Mouse (Mus musculus): ENCODE data around the gene Hfm1. TPM values are rescaled to one million over a fixed set of nuclear protein-coding genes. Genes with fewer than 3 reads are reported as not detected.

The Hfm1 gene
- polyA plus RNA-seq, 1 experiment from 2014 or later, result 5.0 TPM

GRCm38 (mm10) chr5:106948683-106949082 is 22.6 kb upstream of the Hfm1 start:
- H3K4me1 ChIP-seq (ENCODE audit: control insufficient read depth, insufficient read depth, low read depth, low read length), result no peaks in the 10 kb centered on the region
- WGBS, result 88% methylated on average over 6 of the region's 6 CpGs
- H3K9ac ChIP-seq (ENCODE audit: low read depth, low read length), result no peak overlapping the region
- H3K4me2 ChIP-seq (ENCODE audit: low read length), result no peak overlapping the region
- H3K9me3 ChIP-seq (ENCODE audit: control insufficient read depth, low read length), result no peaks in the 10 kb centered on the region
- no peak overlapping the region for H3K27ac ChIP-seq (ENCODE audit: low read depth, low read length)
- ATAC-seq, result no peak
- H3K27me3 ChIP-seq (replicated peaks; ENCODE audit: control insufficient read depth, insufficient read depth, low read length), result no peaks in the 10 kb centered on the region
- H3K36me3 ChIP-seq (ENCODE audit: control insufficient read depth, insufficient read depth, low read length), result no peaks in the 10 kb centered on the region
- no peak overlapping the region for H3K4me3 ChIP-seq (ENCODE audit: low read length)

DNA sequence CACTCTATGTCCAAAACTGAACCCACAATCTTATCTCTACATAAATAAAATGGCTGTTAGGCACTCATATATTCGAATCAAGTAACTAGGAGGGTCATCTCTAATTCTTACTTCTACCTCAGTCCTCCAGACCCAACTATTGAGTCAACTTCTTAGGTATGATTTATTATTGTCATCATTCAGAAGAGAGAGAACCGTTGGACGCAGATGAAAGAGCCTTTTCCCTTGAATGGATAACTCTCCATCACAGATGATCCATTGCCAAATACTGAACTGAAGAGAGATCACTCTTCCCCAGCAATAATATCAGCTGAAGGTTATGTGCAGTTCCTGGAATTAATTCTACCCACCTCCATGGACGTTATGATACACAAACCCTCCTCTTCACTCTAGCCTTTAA is 20.2 kb upstream of the Hfm1 start:
- no peak overlapping the region for H3K4me2 ChIP-seq (ENCODE audit: low read length)
- H3K9ac ChIP-seq (ENCODE audit: low read depth, low read length), result no peak overlapping the region
- H3K9me3 ChIP-seq (ENCODE audit: control insufficient read depth, low read length), result no peaks in the 10 kb centered on the region
- ATAC-seq, result no peak
- WGBS, result 83% methylated on average over 4 of the region's 4 CpGs
- no peaks in the 10 kb centered on the region for H3K27me3 ChIP-seq (replicated peaks; ENCODE audit: control insufficient read depth, insufficient read depth, low read length)
- no peaks in the 10 kb centered on the region for H3K4me1 ChIP-seq (ENCODE audit: control insufficient read depth, insufficient read depth, low read depth, low read length)
- no peak overlapping the region for H3K4me3 ChIP-seq (ENCODE audit: low read length)
- H3K36me3 ChIP-seq (ENCODE audit: control insufficient read depth, insufficient read depth, low read length), result no peaks in the 10 kb centered on the region
- H3K27ac ChIP-seq (ENCODE audit: low read depth, low read length), result no peak overlapping the region

GRCm38 (mm10) chr5:106927996-106928395 is 1.9 kb upstream of the Hfm1 start:
- Histone ChIP-seq H3K4me2 (ENCODE audit: low read length) (no peak overlapping the region), H3K4me3 (ENCODE audit: low read length) (no peak overlapping the region), H3K9ac (ENCODE audit: low read depth, low read length) (no peak overlapping the region), H3K36me3 (ENCODE audit: control insufficient read depth, insufficient read depth, low read length) (no peaks in the 10 kb centered on the region), H3K27ac (ENCODE audit: low read depth, low read length) (no peak overlapping the region), H3K9me3 (ENCODE audit: control insufficient read depth, low read length) (no peaks in the 10 kb centered on the region), H3K4me1 (ENCODE audit: control insufficient read depth, insufficient read depth, low read depth, low read length) (no peaks in the 10 kb centered on the region), H3K27me3 (replicated peaks; ENCODE audit: control insufficient read depth, insufficient read depth, low read length) (no peaks in the 10 kb centered on the region)
- ATAC-seq, result no peak
- WGBS, result 85% methylated on average over 4 of the region's 4 CpGs

GRCm38 (mm10) chr5:106926369-106926686 is 207 bp upstream of the Hfm1 start:
- Histone ChIP-seq H3K4me1 (ENCODE audit: control insufficient read depth, insufficient read depth, low read depth, low read length) (no peaks in the 10 kb centered on the region), H3K27ac (ENCODE audit: low read depth, low read length) (peak overlapping the region; percentile 80), H3K9ac (ENCODE audit: low read depth, low read length) (peak overlapping the region; percentile 73), H3K4me2 (ENCODE audit: low read length) (peak overlapping the region; percentile 61), H3K9me3 (ENCODE audit: control insufficient read depth, low read length) (no peaks in the 10 kb centered on the region), H3K4me3 (ENCODE audit: low read length) (peak overlapping the region; percentile 56), H3K27me3 (replicated peaks; ENCODE audit: control insufficient read depth, insufficient read depth, low read length) (no peaks in the 10 kb centered on the region), H3K36me3 (ENCODE audit: control insufficient read depth, insufficient read depth, low read length) (no peaks in the 10 kb centered on the region)
- 20% methylated on average over 4 of the region's 4 CpGs for WGBS
- no peak for ATAC-seq

GRCm38 (mm10) chr5:106919315-106919714 is 6.8 kb downstream of the Hfm1 start:
- no peak overlapping the region for H3K9ac ChIP-seq (ENCODE audit: low read depth, low read length)
- no peaks in the 10 kb centered on the region for H3K36me3 ChIP-seq (ENCODE audit: control insufficient read depth, insufficient read depth, low read length)
- H3K4me2 ChIP-seq (ENCODE audit: low read length), result no peak overlapping the region
- no peak overlapping the region for H3K4me3 ChIP-seq (ENCODE audit: low read length)
- no peaks in the 10 kb centered on the region for H3K27me3 ChIP-seq (replicated peaks; ENCODE audit: control insufficient read depth, insufficient read depth, low read length)
- H3K4me1 ChIP-seq (ENCODE audit: control insufficient read depth, insufficient read depth, low read depth, low read length), result no peaks in the 10 kb centered on the region
- no peaks in the 10 kb centered on the region for H3K9me3 ChIP-seq (ENCODE audit: control insufficient read depth, low read length)
- H3K27ac ChIP-seq (ENCODE audit: low read depth, low read length), result no peak overlapping the region
- no peak for ATAC-seq

- Histone ChIP-seq H3K9ac (ENCODE audit: low read depth, low read length) (no peak overlapping the region), H3K27ac (ENCODE audit: low read depth, low read length) (no peak overlapping the region), H3K9me3 (ENCODE audit: control insufficient read depth, low read length) (no peaks in the 10 kb centered on the region), H3K4me2 (ENCODE audit: low read length) (no peak overlapping the region), H3K4me3 (ENCODE audit: low read length) (no peak overlapping the region), H3K4me1 (ENCODE audit: control insufficient read depth, insufficient read depth, low read depth, low read length) (no peaks in the 10 kb centered on the region), H3K36me3 (ENCODE audit: control insufficient read depth, insufficient read depth, low read length) (no peaks in the 10 kb centered on the region), H3K27me3 (replicated peaks; ENCODE audit: control insufficient read depth, insufficient read depth, low read length) (no peaks in the 10 kb centered on the region)
- ATAC-seq, result no peak
- WGBS, result 62% methylated on average over 2 of the region's 2 CpGs
Measured at GRCm38 (mm10) chr5:106896879-106897278, 29.2 kb downstream of the Hfm1 start.

DNA sequence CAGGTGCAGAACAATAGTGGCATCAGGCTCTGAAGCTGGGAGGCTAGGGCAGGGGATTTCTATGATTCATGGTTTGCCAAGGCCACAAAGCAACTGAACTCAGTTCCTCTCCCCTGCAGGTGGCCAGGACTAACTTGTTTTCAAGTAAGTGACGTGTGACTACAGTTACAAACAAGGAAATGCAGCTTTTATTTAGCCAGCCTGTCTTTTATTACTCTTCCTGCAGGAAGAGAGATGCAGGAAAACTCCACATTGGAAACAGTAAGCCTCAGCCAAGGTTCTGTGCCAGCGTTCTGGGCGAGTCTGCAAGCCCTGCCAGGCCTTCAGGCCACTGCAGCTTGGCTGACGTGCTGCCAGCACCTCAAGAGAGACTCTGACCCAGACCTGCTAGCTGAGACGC is 34.3 kb downstream of the Hfm1 start:
- no peak overlapping the region for H3K27ac ChIP-seq (ENCODE audit: low read depth, low read length)
- no peak overlapping the region for H3K4me2 ChIP-seq (ENCODE audit: low read length)
- H3K9me3 ChIP-seq (ENCODE audit: control insufficient read depth, low read length), result no peaks in the 10 kb centered on the region
- no peaks in the 10 kb centered on the region for H3K4me1 ChIP-seq (ENCODE audit: control insufficient read depth, insufficient read depth, low read depth, low read length)
- ATAC-seq, result no peak
- H3K27me3 ChIP-seq (replicated peaks; ENCODE audit: control insufficient read depth, insufficient read depth, low read length), result no peaks in the 10 kb centered on the region
- no peak overlapping the region for H3K4me3 ChIP-seq (ENCODE audit: low read length)
- no peaks in the 10 kb centered on the region for H3K36me3 ChIP-seq (ENCODE audit: control insufficient read depth, insufficient read depth, low read length)
- 16% methylated on average over 5 of the region's 5 CpGs for WGBS
- no peak overlapping the region for H3K9ac ChIP-seq (ENCODE audit: low read depth, low read length)

GRCm38 (mm10) chr5:106887303-106888071 is 38.6 kb downstream of the Hfm1 start:
- no peak overlapping the region for H3K9ac ChIP-seq (ENCODE audit: low read depth, low read length)
- no peak for ATAC-seq
- H3K9me3 ChIP-seq (ENCODE audit: control insufficient read depth, low read length), result no peaks in the 10 kb centered on the region
- H3K4me2 ChIP-seq (ENCODE audit: low read length), result no peak overlapping the region
- H3K27ac ChIP-seq (ENCODE audit: low read depth, low read length), result no peak overlapping the region
- 69% methylated on average over 1 of the region's 1 CpGs for WGBS
- H3K4me3 ChIP-seq (ENCODE audit: low read length), result no peak overlapping the region
- no peaks in the 10 kb centered on the region for H3K4me1 ChIP-seq (ENCODE audit: control insufficient read depth, insufficient read depth, low read depth, low read length)
- H3K36me3 ChIP-seq (ENCODE audit: control insufficient read depth, insufficient read depth, low read length), result no peaks in the 10 kb centered on the region
- H3K27me3 ChIP-seq (replicated peaks; ENCODE audit: control insufficient read depth, insufficient read depth, low read length), result no peaks in the 10 kb centered on the region

DNA sequence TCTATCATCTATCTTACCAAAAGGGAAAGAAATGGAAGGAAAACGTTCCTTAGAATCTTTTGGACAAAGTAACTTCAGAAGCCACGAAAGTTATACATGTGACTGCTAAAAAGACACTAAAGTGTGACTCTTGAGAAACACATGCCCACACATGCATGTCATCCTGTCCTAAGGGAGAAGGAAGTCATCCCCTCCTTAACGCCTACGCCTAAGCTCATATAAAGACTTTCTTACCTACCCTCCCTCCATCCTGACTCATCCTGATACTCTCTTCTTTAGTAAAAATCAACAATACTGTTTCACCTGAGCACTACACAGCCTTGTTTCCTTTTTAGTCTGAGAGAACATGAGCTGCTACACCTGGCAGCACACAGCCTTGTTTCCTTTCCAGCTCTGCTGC is 40.6 kb downstream of the Hfm1 start:
- Histone ChIP-seq H3K27ac (ENCODE audit: low read depth, low read length) (no peak overlapping the region), H3K27me3 (replicated peaks; ENCODE audit: control insufficient read depth, insufficient read depth, low read length) (no peaks in the 10 kb centered on the region), H3K4me2 (ENCODE audit: low read length) (no peak overlapping the region), H3K9ac (ENCODE audit: low read depth, low read length) (no peak overlapping the region), H3K4me3 (ENCODE audit: low read length) (no peak overlapping the region), H3K36me3 (ENCODE audit: control insufficient read depth, insufficient read depth, low read length) (no peaks in the 10 kb centered on the region), H3K4me1 (ENCODE audit: control insufficient read depth, insufficient read depth, low read depth, low read length) (no peaks in the 10 kb centered on the region), H3K9me3 (ENCODE audit: control insufficient read depth, low read length) (no peaks in the 10 kb centered on the region)
- 94% methylated on average over 4 of the region's 4 CpGs for WGBS
- no peak for ATAC-seq

DNA sequence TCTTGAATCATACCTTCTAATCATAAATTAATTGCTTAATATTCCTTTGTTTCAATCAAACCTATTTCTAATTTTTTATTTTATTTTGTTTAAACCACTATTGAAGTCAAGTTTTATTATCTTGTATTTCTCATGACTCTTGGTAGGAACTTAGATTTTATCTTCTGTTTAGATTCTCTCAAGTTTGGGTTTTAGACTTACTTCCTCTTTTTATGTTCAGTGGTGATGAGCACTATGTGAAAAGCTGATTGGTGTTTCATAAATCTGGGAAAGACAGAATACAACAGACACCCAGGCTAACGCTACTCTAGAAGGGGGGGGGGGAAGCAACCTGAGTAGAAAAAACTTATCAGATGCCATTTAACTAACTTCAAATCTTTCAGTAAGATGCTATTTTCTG is 49.7 kb downstream of the Hfm1 start:
- H3K36me3 ChIP-seq (ENCODE audit: control insufficient read depth, insufficient read depth, low read length), result no peaks in the 10 kb centered on the region
- H3K27me3 ChIP-seq (replicated peaks; ENCODE audit: control insufficient read depth, insufficient read depth, low read length), result no peaks in the 10 kb centered on the region
- H3K9ac ChIP-seq (ENCODE audit: low read depth, low read length), result no peak overlapping the region
- no peak overlapping the region for H3K4me2 ChIP-seq (ENCODE audit: low read length)
- ATAC-seq, result no peak
- no peaks in the 10 kb centered on the region for H3K4me1 ChIP-seq (ENCODE audit: control insufficient read depth, insufficient read depth, low read depth, low read length)
- no peak overlapping the region for H3K4me3 ChIP-seq (ENCODE audit: low read length)
- H3K9me3 ChIP-seq (ENCODE audit: control insufficient read depth, low read length), result no peaks in the 10 kb centered on the region
- 83% methylated on average over 1 of the region's 1 CpGs for WGBS
- no peak overlapping the region for H3K27ac ChIP-seq (ENCODE audit: low read depth, low read length)

Data from hindbrain, embryonic 16.5 days (tissue).